Mouse (Mus musculus) heart, postnatal 0 days (tissue): Measurements from ENCODE around the gene Gm37240. TPM values are rescaled to one million over a fixed set of nuclear protein-coding genes. Genes with fewer than 3 reads are reported as not detected.

Source experiments
- ATAC-seq: fragments of 200-750 bp; cut with Nextera tagmentation; 2 replicates; pipeline ENCODE4 v1.8.0; 2017; ENCODE audit warnings: low read depth, moderate number of reproducible peaks, moderate library complexity; ENCODE audit not compliant: insufficient read depth
- DNase-seq: peaks from one replicate; pipeline ENCODE4 v3.0.0-alpha.2; 2016; ENCODE audit warnings: low spot score
- H3K27ac ChIP-seq: fragments of 300-500 bp; sonication (generic); 2 replicates; pipeline ENCODE4 v1.5.1; 2014; ENCODE audit warnings: low read depth, mild to moderate bottlenecking
- H3K27me3 ChIP-seq: fragments of 300-500 bp; sonication (generic); 2 replicates; pipeline ENCODE4 v1.6.1; 2014; ENCODE audit warnings: low read length, mixed read lengths; ENCODE audit not compliant: control insufficient read depth, insufficient read depth
- H3K36me3 ChIP-seq: fragments of 300-500 bp; sonication (generic); replicated peaks from 2 replicates; pipeline ENCODE4 v1.6.1; 2014; ENCODE audit warnings: low read length, mixed read lengths; ENCODE audit not compliant: control insufficient read depth, insufficient read depth
- H3K4me1 ChIP-seq: fragments of 300-500 bp; sonication (generic); 2 replicates; pipeline ENCODE4 v1.6.1; 2014; ENCODE audit warnings: antibody characterized with exemption; ENCODE audit not compliant: control insufficient read depth, insufficient read depth
- H3K4me2 ChIP-seq: fragments of 300-500 bp; sonication (generic); 2 replicates; pipeline ENCODE4 v1.6.1; 2014; ENCODE audit warnings: low read depth, mild to moderate bottlenecking, low read length, moderate library complexity
- H3K4me3 ChIP-seq: fragments of 300-500 bp; sonication (generic); 2 replicates; pipeline ENCODE4 v1.5.1; 2014; ENCODE audit warnings: low read depth, low read length
- H3K9ac ChIP-seq: fragments of 300-500 bp; sonication (generic); replicated peaks from 2 replicates; pipeline ENCODE4 v1.6.1; 2014; ENCODE audit warnings: low read depth, low read length, mixed read lengths
- H3K9me3 ChIP-seq: fragments of 300-500 bp; sonication (generic); replicated peaks from 2 replicates; pipeline ENCODE4 v1.6.1; 2016; ENCODE audit warnings: low read length; ENCODE audit not compliant: control insufficient read depth
- CTCF ChIP-seq: IDR thresholded peaks from 2 replicates; pipeline ENCODE4 v1.5.1; 2016; ENCODE audit warnings: antibody characterized with exemption, control low read depth, low read depth
- EP300 ChIP-seq: IDR thresholded peaks from 2 replicates; pipeline ENCODE4 v1.6.1; 2016; ENCODE audit warnings: antibody characterized with exemption, low read depth
- WGBS: fragments of 180-500 bp; shearing (Covaris S2); extraction: QIAGEN DNeasy Blood & Tissue Kit; methylation state at CpG from one replicate; pipeline ENCODE4 v1.1.7; 2014; 5-methylcytosine and 5-hydroxymethylcytosine counted together
- polyA plus RNA-seq: library from polyadenylated mRNA; unstranded; fragments of >200 nt; fragmentation: Nextera tagmentation; extraction: Ambion mirVana; gene quantifications from 2 replicates; pipeline ENCODE4 v1.2.1, GENCODE M21; 2015
- total RNA-seq: library from RNA; depleted of rRNA; stranded (reverse); fragments of >200 nt; gene quantifications from 2 replicates; pipeline ENCODE4 v1.2.3, GENCODE M21; 2014; ENCODE audit warnings: low replicate concordance

Gene Gm37240
- total and polyA plus RNA-seq, 2 experiments from 2014 or later = 21.7 to 72.1 TPM

DNA sequence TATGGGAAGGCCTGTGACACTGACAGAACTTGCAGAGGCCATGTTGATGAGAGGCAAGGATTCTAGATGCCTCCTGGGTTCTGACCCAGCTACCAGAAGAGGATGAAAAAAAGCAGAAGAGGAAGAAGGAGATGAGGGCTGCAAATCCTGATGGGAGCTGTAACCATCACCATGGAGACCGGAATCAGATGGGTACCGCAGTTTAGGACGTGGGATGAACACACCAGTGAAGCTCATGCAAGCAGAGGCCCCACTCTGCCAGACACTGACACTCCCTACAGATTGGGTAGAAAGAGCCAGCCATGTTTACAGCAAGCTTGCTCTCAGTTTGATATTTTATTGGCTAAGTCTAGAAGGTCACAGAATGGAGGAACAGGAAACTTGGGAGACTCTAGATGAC, 509.8 kb downstream of the Gm37240 start:
- WGBS = 87% methylated on average over 3 of the region's 3 CpGs
- TF ChIP-seq CTCF (no peak), EP300 (no peak)
- Histone ChIP-seq H3K9me3 (no peaks in the 10 kb centered on the region), H3K9ac (no peak overlapping the region), H3K4me3 (no peak overlapping the region), H3K4me2 (no peak overlapping the region), H3K4me1 (peaks cover 14% of the 10 kb centered on the region; the same call in 1 of the 2 replicates), H3K27ac (peak overlapping the region; percentile 84), H3K36me3 (no peaks in the 10 kb centered on the region), H3K27me3 (no peaks in the 10 kb centered on the region)
- DNase-seq (no peak), ATAC-seq (no peak)

DNA sequence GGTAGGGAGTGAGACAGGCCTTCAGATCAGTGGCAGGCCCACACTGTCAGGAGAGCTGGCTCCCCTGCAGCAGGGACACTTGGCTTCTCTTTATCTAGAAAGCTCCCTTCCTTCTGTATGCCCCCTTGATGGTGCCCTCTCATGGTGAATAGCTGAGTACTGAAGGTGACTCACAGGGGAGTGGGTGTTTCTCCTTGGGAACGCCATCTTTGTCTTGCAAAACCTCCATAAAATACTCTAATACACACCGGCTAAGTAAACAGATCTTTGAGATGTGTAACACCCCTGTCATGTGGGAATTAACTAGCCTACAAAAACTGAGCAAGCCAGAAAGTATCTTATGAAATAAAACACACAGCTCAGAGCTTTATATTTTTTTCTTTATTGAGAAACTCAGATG, 510.8 kb downstream of the Gm37240 start:
- TF ChIP-seq CTCF = 0 out of 2 replicates have a peak, but pooled peaks have one; percentile 2
- TF ChIP-seq EP300 = no peak
- no peak overlapping the region for H3K9ac ChIP-seq
- H3K4me1 ChIP-seq = peaks cover 14% of the 10 kb centered on the region
- H3K4me2 ChIP-seq = no peak overlapping the region
- DNase-seq (no peak), ATAC-seq (no peak)
- 84% methylated on average over 2 of the region's 2 CpGs for WGBS
- no peaks in the 10 kb centered on the region for H3K9me3 ChIP-seq
- no peaks in the 10 kb centered on the region for H3K27me3 ChIP-seq
- H3K4me3 ChIP-seq = no peak overlapping the region
- H3K27ac ChIP-seq = no peak overlapping the region
- H3K36me3 ChIP-seq = no peaks in the 10 kb centered on the region

DNA sequence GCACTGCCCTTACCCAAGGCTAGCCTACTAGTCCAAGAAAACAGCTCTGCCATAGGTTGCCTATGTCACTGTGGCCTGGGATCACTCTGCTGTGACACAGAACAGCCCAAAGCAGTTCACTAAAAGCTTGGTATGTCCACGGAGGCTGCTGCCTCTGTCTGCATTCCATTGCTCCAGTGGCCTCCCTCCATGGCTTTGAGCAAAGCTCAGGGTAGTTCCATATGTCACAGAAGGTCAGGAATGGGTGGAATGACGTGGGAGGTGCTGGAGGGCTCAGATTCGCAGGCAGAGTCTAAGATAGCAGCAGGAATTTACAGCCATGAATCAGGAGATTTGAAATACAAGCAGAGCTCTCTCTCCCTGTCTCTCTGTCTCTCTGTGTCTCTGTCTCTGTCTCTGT, 514.3 kb downstream of the Gm37240 start:
- H3K4me1 ChIP-seq = peaks cover 10% of the 10 kb centered on the region
- no peak overlapping the region for H3K4me2 ChIP-seq
- no peak overlapping the region for H3K4me3 ChIP-seq
- H3K9me3 ChIP-seq = no peaks in the 10 kb centered on the region
- ATAC-seq (peak; percentile 65), DNase-seq (peak; percentile 54)
- WGBS = 10% methylated on average over 3 of the region's 3 CpGs
- no peaks in the 10 kb centered on the region for H3K27me3 ChIP-seq
- H3K27ac ChIP-seq = peak overlapping the region; percentile 73
- H3K9ac ChIP-seq = no peak overlapping the region
- H3K36me3 ChIP-seq = no peaks in the 10 kb centered on the region
- TF ChIP-seq EP300 (no peak), CTCF (no peak)

DNA sequence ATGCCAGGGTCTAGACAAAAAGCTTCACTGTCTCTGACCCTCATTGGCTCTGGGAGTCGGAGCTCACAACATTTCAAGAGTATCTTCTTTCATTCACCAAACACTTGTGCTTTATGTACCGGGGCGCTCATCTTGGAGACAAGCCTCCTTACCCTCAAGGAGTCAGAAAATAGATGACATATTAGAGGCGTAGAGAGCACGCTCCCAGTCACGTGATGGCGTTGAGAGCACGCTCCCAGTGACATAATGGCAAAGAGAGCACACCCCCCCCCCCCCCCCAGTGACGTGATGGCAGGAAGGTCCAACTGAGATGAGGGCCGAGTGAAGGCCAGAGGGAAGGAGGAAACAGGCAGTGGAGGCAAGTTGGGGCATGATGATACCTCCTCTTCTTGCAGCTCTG, 517.5 kb downstream of the Gm37240 start:
- Histone ChIP-seq H3K27me3 (no peaks in the 10 kb centered on the region), H3K4me3 (no peak overlapping the region), H3K9ac (no peak overlapping the region), H3K36me3 (no peaks in the 10 kb centered on the region), H3K4me2 (no peak overlapping the region), H3K4me1 (peaks cover 13% of the 10 kb centered on the region), H3K27ac (peak overlapping the region; percentile 69), H3K9me3 (no peaks in the 10 kb centered on the region)
- ATAC-seq = no peak
- WGBS = 83% methylated on average over 10 of the region's 10 CpGs
- DNase-seq = no peak
- TF ChIP-seq EP300 (no peak), CTCF (no peak)

DNA sequence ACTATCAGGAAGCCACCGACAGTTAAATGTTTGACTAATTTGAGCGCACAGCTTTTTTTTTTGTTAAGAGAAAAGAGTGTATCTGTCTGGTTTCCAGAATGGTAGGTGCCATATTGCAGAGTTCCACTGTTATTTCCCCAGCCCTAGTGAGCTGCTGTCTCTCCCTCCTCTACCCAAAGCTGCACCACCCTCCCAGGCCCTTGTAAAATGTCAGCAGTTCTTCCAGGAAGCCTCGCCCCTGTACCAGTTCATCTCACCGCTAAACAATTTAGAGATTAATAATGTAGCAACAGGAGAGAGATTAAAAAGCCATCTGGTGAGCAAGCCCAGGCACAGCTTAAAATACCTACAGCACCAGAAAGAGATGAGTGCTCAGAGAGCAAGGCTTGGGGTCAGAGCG, 518.2 kb downstream of the Gm37240 start:
- Histone ChIP-seq H3K4me1 (peaks cover 13% of the 10 kb centered on the region), H3K27ac (peak overlapping the region; percentile 69), H3K9me3 (no peaks in the 10 kb centered on the region), H3K4me3 (no peak overlapping the region), H3K27me3 (no peaks in the 10 kb centered on the region), H3K36me3 (no peaks in the 10 kb centered on the region), H3K4me2 (no peak overlapping the region), H3K9ac (no peak overlapping the region)
- ATAC-seq (peak; percentile 78), DNase-seq (peak; percentile 79)
- TF ChIP-seq EP300 (peak; percentile 91), CTCF (no peak)
- 26% methylated on average over 5 of the region's 5 CpGs for WGBS
